Mouse (Mus musculus): Measurements from ENCODE around the gene Ephb3. TPM values are rescaled to one million over a fixed set of nuclear protein-coding genes. Genes with fewer than 3 reads are reported as not detected.

Ephb3 gene
- polyA plus RNA-seq, 1 experiment from 2014 or later, result 29.8 TPM

GRCm38 (mm10) chr16:21209290-21209689 lies 4.7 kb downstream of the Ephb3 start:
- no peak for ATAC-seq (ENCODE audit: borderline replicate concordance, extremely low read depth, low FRiP score, low TSS enrichment)
- no peak overlapping the region for H3K4me3 ChIP-seq
- peak overlapping the region; percentile 96 for H3K27ac ChIP-seq
- H3K4me1 ChIP-seq, result peaks cover 72% of the 10 kb centered on the region
- peaks cover 12% of the 10 kb centered on the region for H3K36me3 ChIP-seq
- no peak overlapping the region for H3K9ac ChIP-seq
- peak overlapping the region; percentile 70; the same call in 1 of the 2 replicates for H3K4me2 ChIP-seq
- 82% methylated on average over 3 of the region's 3 CpGs for WGBS
- no peaks in the 10 kb centered on the region for H3K27me3 ChIP-seq
- H3K9me3 ChIP-seq, result no peaks in the 10 kb centered on the region

DNA sequence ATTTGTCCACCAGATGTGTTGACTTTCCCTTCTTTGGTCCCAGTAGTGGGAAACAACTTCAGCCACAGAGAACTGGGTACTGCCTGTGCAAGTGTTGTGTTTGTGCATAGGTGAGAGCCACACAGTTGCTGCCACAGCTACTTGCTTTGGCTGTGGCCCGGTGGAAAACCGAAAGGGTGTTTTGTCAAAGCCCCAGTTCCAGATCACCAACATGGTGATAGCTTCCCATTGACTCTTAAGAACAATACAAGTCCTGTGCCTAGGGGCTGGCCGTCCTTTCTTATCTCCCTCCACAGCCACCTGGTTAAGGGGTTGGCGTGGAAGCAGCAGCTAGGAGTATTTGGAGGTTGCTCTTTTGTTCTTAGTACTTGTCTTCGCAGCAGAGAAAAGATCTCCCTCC lies 5.6 kb downstream of the Ephb3 start:
- Histone ChIP-seq H3K9ac (peak overlapping the region; percentile 39; the same call in 1 of the 2 replicates), H3K4me2 (peak overlapping the region; percentile 70), H3K4me1 (peaks cover 81% of the 10 kb centered on the region), H3K4me3 (peak overlapping the region; percentile 14), H3K9me3 (no peaks in the 10 kb centered on the region), H3K27ac (peak overlapping the region; percentile 96), H3K27me3 (no peaks in the 10 kb centered on the region), H3K36me3 (peaks cover 19% of the 10 kb centered on the region)
- 7% methylated on average over 5 of the region's 5 CpGs for WGBS
- ATAC-seq (ENCODE audit: borderline replicate concordance, extremely low read depth, low FRiP score, low TSS enrichment), result no peak

DNA sequence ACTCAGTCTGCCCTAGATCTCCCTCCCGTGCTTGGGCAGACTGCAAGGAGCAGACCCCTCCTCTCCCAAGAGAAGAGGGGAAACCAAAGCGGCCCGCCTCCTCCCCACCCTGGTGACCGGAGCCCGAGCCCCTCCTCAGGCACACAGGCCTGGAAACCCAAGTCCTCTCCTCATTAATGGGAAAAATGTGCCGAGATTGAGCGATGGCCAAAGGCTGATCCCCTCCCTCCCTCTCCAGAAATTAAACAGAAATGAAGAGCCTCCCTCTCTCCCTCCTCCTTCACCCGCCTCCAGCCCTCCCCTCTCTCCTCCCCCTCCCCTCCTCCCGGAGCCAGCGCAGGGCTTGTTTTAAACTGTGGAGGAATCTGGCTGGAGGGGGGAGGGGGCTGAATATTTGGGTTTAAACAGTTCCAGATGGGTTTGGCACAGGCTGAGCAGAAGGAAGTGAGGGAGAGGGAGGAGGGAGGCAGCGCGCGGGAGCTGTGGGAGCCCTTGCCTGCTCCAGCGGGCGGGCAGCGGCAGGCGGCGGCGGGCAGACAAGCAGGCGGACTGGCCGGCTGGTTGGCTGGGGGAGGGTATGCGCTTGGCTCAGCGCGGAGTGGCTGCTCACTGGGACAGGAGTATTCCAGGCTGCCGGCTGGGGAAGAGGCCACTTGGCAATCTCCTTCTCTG lies 6.2 kb downstream of the Ephb3 start:
- 1% methylated on average over 24 of the region's 25 CpGs for WGBS
- peak overlapping the region; percentile 96 for H3K27ac ChIP-seq
- H3K4me3 ChIP-seq, result peak overlapping the region; percentile 32
- ATAC-seq (ENCODE audit: borderline replicate concordance, extremely low read depth, low FRiP score, low TSS enrichment), result peak; percentile 93
- H3K9me3 ChIP-seq, result no peaks in the 10 kb centered on the region
- peaks cover 87% of the 10 kb centered on the region for H3K4me1 ChIP-seq
- H3K36me3 ChIP-seq, result peaks cover 25% of the 10 kb centered on the region
- H3K4me2 ChIP-seq, result peak overlapping the region; percentile 70
- H3K9ac ChIP-seq, result peak overlapping the region; percentile 39
- H3K27me3 ChIP-seq, result no peaks in the 10 kb centered on the region

DNA sequence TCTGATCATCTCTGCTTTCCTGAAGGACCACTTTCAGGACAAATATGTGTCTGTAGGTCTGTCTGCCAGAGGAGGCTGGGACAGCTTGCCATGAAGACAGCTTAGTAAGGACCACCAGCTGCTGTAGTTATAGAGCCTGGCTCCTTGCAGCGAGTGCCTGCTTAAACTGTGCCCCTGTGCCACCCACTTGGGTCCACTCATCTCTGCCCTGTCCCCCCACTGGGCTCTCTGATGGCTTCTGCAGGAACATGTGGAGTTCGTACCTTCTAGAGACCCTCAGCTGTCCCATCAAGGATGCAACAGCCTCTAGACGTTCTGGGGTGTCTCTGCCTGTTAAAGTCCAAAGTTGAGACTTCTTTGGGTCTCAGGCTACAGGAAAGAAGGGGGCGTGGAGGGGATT lies 6.9 kb downstream of the Ephb3 start:
- Histone ChIP-seq H3K9me3 (no peaks in the 10 kb centered on the region), H3K4me3 (peak overlapping the region; percentile 32), H3K36me3 (peaks cover 31% of the 10 kb centered on the region), H3K4me1 (peaks cover 91% of the 10 kb centered on the region), H3K27me3 (no peaks in the 10 kb centered on the region), H3K4me2 (peak overlapping the region; percentile 70), H3K9ac (peak overlapping the region; percentile 36), H3K27ac (peak overlapping the region; percentile 96)
- no peak for ATAC-seq (ENCODE audit: borderline replicate concordance, extremely low read depth, low FRiP score, low TSS enrichment)
- 27% methylated on average over 4 of the region's 4 CpGs for WGBS

GRCm38 (mm10) chr16:21212369-21212768 lies 7.8 kb downstream of the Ephb3 start:
- Histone ChIP-seq H3K4me1 (peaks cover 87% of the 10 kb centered on the region), H3K4me2 (no peak overlapping the region), H3K9me3 (no peaks in the 10 kb centered on the region), H3K36me3 (peaks cover 40% of the 10 kb centered on the region), H3K9ac (no peak overlapping the region), H3K27ac (no peak overlapping the region), H3K4me3 (no peak overlapping the region), H3K27me3 (no peaks in the 10 kb centered on the region)
- ATAC-seq (ENCODE audit: borderline replicate concordance, extremely low read depth, low FRiP score, low TSS enrichment), result no peak
- 64% methylated on average over 1 of the region's 1 CpGs for WGBS

- 80% methylated on average over 7 of the region's 7 CpGs for WGBS
- Histone ChIP-seq H3K4me3 (no peak overlapping the region), H3K4me1 (peaks cover 72% of the 10 kb centered on the region), H3K9me3 (no peaks in the 10 kb centered on the region), H3K9ac (no peak overlapping the region), H3K4me2 (no peak overlapping the region), H3K27me3 (no peaks in the 10 kb centered on the region), H3K27ac (no peak overlapping the region), H3K36me3 (peaks cover 54% of the 10 kb centered on the region)
- no peak for ATAC-seq (ENCODE audit: borderline replicate concordance, extremely low read depth, low FRiP score, low TSS enrichment)
These were observed 9.4 kb downstream of the Ephb3 start for GRCm38 (mm10) chr16:21213939-21214338.

GRCm38 (mm10) chr16:21214803-21215202 lies 10.2 kb downstream of the Ephb3 start:
- Histone ChIP-seq H3K4me1 (peaks cover 66% of the 10 kb centered on the region), H3K9me3 (no peaks in the 10 kb centered on the region), H3K27ac (peak overlapping the region; percentile 25), H3K27me3 (no peaks in the 10 kb centered on the region), H3K4me2 (no peak overlapping the region), H3K4me3 (no peak overlapping the region), H3K9ac (no peak overlapping the region), H3K36me3 (peaks cover 63% of the 10 kb centered on the region)
- ATAC-seq (ENCODE audit: borderline replicate concordance, extremely low read depth, low FRiP score, low TSS enrichment), result no peak
- 53% methylated on average over 17 of the region's 17 CpGs for WGBS

DNA sequence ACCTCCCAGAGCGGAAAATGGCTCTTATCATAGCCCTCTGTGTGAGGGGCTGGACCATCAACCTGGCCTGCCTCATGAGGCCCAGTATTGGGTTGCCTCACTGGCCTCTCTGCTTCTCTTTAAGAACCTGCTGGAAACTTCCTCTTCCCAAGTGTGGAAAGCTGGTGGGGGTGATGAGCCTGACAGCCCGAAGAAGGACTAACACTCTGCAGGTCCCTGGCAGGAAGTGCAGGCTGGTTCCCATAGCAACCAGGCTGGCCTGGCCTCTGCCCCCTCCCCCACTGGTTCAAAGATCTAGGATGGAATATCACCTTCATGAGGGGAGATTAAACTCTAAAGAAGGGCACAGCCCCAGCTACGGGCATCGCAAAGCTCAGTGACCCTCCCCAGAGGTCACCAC lies 11.5 kb downstream of the Ephb3 start:
- Histone ChIP-seq H3K36me3 (peaks cover 75% of the 10 kb centered on the region), H3K27ac (peak overlapping the region; percentile 25; the same call in 1 of the 2 replicates), H3K27me3 (no peaks in the 10 kb centered on the region), H3K9me3 (no peaks in the 10 kb centered on the region), H3K4me1 (peaks cover 58% of the 10 kb centered on the region), H3K9ac (no peak overlapping the region), H3K4me2 (no peak overlapping the region), H3K4me3 (no peak overlapping the region)
- no peak for ATAC-seq (ENCODE audit: borderline replicate concordance, extremely low read depth, low FRiP score, low TSS enrichment)
- 33% methylated on average over 4 of the region's 4 CpGs for WGBS

DNA sequence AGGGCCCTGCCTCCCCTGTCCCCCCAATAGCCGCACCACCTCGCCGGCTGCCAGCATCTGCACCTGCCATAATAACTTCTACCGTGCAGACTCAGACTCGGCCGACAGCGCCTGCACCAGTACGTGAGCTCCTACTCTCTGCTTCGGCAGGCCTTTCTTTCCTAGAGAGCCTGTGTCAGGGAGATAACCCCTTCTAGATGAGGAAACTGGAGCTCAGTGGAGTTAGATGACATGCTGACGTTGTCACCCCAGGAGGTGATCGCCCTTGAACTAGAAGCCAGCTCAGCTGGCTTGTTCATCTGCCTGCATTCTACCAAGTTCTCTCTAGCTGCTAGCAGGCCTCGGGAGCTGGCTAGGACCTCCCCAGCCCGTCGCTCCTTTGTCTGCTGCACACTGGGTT lies 12.7 kb downstream of the Ephb3 start:
- ATAC-seq (ENCODE audit: borderline replicate concordance, extremely low read depth, low FRiP score, low TSS enrichment), result no peak
- Histone ChIP-seq H3K27me3 (no peaks in the 10 kb centered on the region), H3K27ac (no peak overlapping the region), H3K4me2 (no peak overlapping the region), H3K4me1 (peaks cover 51% of the 10 kb centered on the region), H3K9ac (no peak overlapping the region), H3K4me3 (no peak overlapping the region), H3K36me3 (peaks cover 87% of the 10 kb centered on the region), H3K9me3 (no peaks in the 10 kb centered on the region)
- WGBS, result 82% methylated on average over 14 of the region's 14 CpGs

DNA sequence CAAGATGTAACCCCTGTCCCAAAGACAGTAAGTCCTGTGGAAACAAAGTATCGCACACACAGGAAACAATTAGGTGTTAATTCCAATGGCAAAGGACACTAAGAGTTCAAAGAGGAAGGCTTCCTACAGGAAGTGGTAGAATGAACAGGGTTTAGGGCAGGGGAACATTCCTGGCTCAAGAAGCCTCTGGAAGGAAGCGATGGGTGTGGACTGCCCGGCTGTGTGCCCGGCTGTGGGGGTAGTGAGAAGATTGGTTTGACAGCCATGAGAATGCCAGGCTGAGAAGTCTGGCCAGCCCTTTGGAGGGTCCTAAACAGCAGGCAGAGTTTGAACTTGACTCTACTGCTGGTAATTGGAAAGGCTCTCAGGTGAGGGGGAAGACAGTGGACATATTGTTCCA lies 15.1 kb downstream of the Ephb3 start:
- ATAC-seq (ENCODE audit: borderline replicate concordance, extremely low read depth, low FRiP score, low TSS enrichment), result no peak
- no peaks in the 10 kb centered on the region for H3K9me3 ChIP-seq
- peaks cover 86% of the 10 kb centered on the region for H3K36me3 ChIP-seq
- H3K9ac ChIP-seq, result no peak overlapping the region
- H3K4me2 ChIP-seq, result no peak overlapping the region
- H3K27ac ChIP-seq, result no peak overlapping the region
- H3K4me1 ChIP-seq, result peaks cover 48% of the 10 kb centered on the region
- H3K4me3 ChIP-seq, result no peak overlapping the region
- no peaks in the 10 kb centered on the region for H3K27me3 ChIP-seq
- 70% methylated on average over 4 of the region's 4 CpGs for WGBS

DNA sequence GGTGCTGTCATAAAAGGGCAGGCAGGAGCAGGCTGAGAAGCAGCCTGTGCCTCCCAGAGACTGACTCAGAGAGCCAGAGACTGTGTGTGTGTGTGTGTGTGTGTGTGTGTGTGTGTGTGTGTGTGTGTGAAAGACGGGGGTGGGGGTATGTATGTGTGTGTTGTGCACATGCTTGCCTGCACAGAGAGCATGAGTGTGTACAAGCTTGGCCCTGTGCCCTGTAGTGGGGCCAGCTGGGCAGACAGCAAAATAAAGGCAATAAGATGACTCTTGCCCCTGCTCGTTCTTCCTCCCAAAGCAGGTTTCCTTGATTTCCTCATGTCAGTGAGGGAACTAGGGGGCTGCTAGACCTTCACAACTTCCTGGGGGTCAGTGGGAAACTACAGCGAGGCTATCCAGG lies 18.5 kb downstream of the Ephb3 start:
- no peak overlapping the region for H3K27ac ChIP-seq
- no peak for ATAC-seq (ENCODE audit: borderline replicate concordance, extremely low read depth, low FRiP score, low TSS enrichment)
- H3K4me2 ChIP-seq, result no peak overlapping the region
- H3K36me3 ChIP-seq, result peaks cover 57% of the 10 kb centered on the region
- no peak overlapping the region for H3K9ac ChIP-seq
- no peak overlapping the region for H3K4me3 ChIP-seq
- 49% methylated on average over 3 of the region's 3 CpGs for WGBS
- H3K9me3 ChIP-seq, result no peaks in the 10 kb centered on the region
- H3K4me1 ChIP-seq, result peaks cover 38% of the 10 kb centered on the region
- no peaks in the 10 kb centered on the region for H3K27me3 ChIP-seq

GRCm38 (mm10) chr16:21224648-21225240 lies 20.2 kb downstream of the Ephb3 start:
- H3K27me3 ChIP-seq, result no peaks in the 10 kb centered on the region
- H3K4me2 ChIP-seq, result no peak overlapping the region
- H3K36me3 ChIP-seq, result peaks cover 40% of the 10 kb centered on the region
- H3K4me3 ChIP-seq, result no peak overlapping the region
- H3K27ac ChIP-seq, result peak overlapping the region; percentile 31
- H3K9me3 ChIP-seq, result no peaks in the 10 kb centered on the region
- no peak overlapping the region for H3K9ac ChIP-seq
- 35% methylated on average over 4 of the region's 4 CpGs for WGBS
- 0 out of 2 replicates have a peak, but pooled peaks have one; percentile 13 for ATAC-seq (ENCODE audit: borderline replicate concordance, extremely low read depth, low FRiP score, low TSS enrichment)
- peaks cover 34% of the 10 kb centered on the region for H3K4me1 ChIP-seq
